Mouse (Mus musculus) ES-E14 (cell line): ENCODE results near the gene Ltbp2. TPM values are rescaled to one million over a fixed set of nuclear protein-coding genes. Genes with fewer than 3 reads are reported as not detected.

ENCODE experiments used
- DNase-seq: peaks from one replicate; pipeline ENCODE4 v3.0.0-alpha.2; 2013; ENCODE audit warnings: low read depth, low spot score
- H3K27ac ChIP-seq: 2 replicates; pipeline ENCODE4 v1.5.1; 2012; ENCODE audit warnings: low read depth, mild to moderate bottlenecking, low read length, moderate library complexity, mixed read lengths; ENCODE audit not compliant: poor library complexity, insufficient read depth, severe bottlenecking
- H3K36me3 ChIP-seq: 2 replicates; pipeline ENCODE4 v1.6.1; 2012; ENCODE audit warnings: mild to moderate bottlenecking, low read length, moderate library complexity, mixed read lengths; ENCODE audit not compliant: control insufficient read depth, poor library complexity, insufficient read depth, severe bottlenecking
- H3K4me1 ChIP-seq, 2 experiments: fragments of 150-350 bp in 1 of 2; sonication (generic) in 1 of 2; 2 replicates each; pipeline ENCODE4 v1.6.1; 2012; ENCODE audit warnings: low read length in 2 of 2, mild to moderate bottlenecking in 1 of 2, mixed read lengths in 1 of 2; ENCODE audit not compliant: control insufficient read depth in 2 of 2, insufficient read depth in 2 of 2, poor library complexity in 1 of 2
- H3K4me3 ChIP-seq, 2 experiments: fragments of 150-350 bp in 1 of 2; sonication (generic) in 1 of 2; 2 replicates each; pipeline ENCODE4 v1.5.1; 2012; ENCODE audit warnings: low read length in 2 of 2, low read depth in 1 of 2, mild to moderate bottlenecking in 1 of 2, mixed read lengths in 1 of 2; ENCODE audit not compliant: insufficient read depth in 1 of 2, poor library complexity in 1 of 2, severe bottlenecking in 1 of 2
- H3K9ac ChIP-seq: 2 replicates; pipeline ENCODE4 v1.6.1; 2012; ENCODE audit warnings: low read depth, mild to moderate bottlenecking, low read length, mixed read lengths; ENCODE audit not compliant: poor library complexity, insufficient read depth, severe bottlenecking
- H3K9me3 ChIP-seq: fragments of 150-350 bp; sonication (generic); 2 replicates; pipeline ENCODE4 v1.6.1; 2012; ENCODE audit warnings: low read depth, mild to moderate bottlenecking, low read length; ENCODE audit not compliant: control insufficient read depth, insufficient read depth
- CHD2 ChIP-seq: IDR thresholded peaks from 2 replicates; pipeline ENCODE4 v1.6.1; 2014; ENCODE audit warnings: mild to moderate bottlenecking, low read depth, low read length, inconsistent platforms
- HCFC1 ChIP-seq: IDR thresholded peaks from 2 replicates; pipeline ENCODE4 v1.6.1; 2012; ENCODE audit warnings: low read length, inconsistent platforms, borderline replicate concordance; ENCODE audit not compliant: insufficient read depth
- MAFK ChIP-seq: IDR thresholded peaks from 2 replicates; pipeline ENCODE4 v1.6.1; 2014; ENCODE audit warnings: mild to moderate bottlenecking, low read depth, low read length, inconsistent platforms; ENCODE audit not compliant: insufficient read depth
- ZC3H11A ChIP-seq: IDR thresholded peaks from 2 replicates; pipeline ENCODE4 v1.6.1; 2012; ENCODE audit warnings: low read depth, mild to moderate bottlenecking, inconsistent platforms, low read length, borderline replicate concordance
- ZNF384 ChIP-seq: IDR thresholded peaks from 2 replicates; pipeline ENCODE4 v1.6.1; 2012; ENCODE audit warnings: low read depth, low read length, inconsistent platforms
- in situ Hi-C, 2 experiments: fragments of 600-800 bp; cut with MboI; formaldehyde crosslinking; loops; one replicate each; pipeline ENCODE4 v1.15.1; 2025; ENCODE audit warnings: low sequenced_read_pairs in 2 of 2, inconsistent platforms in 1 of 2; ENCODE audit not compliant: unreplicated experiment in 2 of 2
- total RNA-seq: library from RNA; depleted of rRNA; stranded (reverse); fragments of 300-350 nt; gene quantifications from 2 replicates; pipeline ENCODE4 v1.2.3, GENCODE M21; 2012

Ltbp2 gene
- total RNA-seq, 1 experiment = 1.8 TPM

GRCm38 (mm10) chr12:84847480-84847879 is 28.9 kb downstream of the Ltbp2 start:
- H3K4me3 ChIP-seq = no peak overlapping the region
- TF ChIP-seq ZNF384 (no peak), HCFC1 (no peak), MAFK (no peak), CHD2 (no peak)
- H3K27ac ChIP-seq = no peak overlapping the region
- H3K9me3 ChIP-seq = no peaks in the 10 kb centered on the region
- H3K9ac ChIP-seq = no peak overlapping the region
- no peaks in the 10 kb centered on the region for H3K36me3 ChIP-seq
- H3K4me1 ChIP-seq = no peaks in the 10 kb centered on the region
- no peak for DNase-seq
- in situ Hi-C loops = no loop called here

GRCm38 (mm10) chr12:84846594-84847014 is 29.7 kb downstream of the Ltbp2 start:
- no peak overlapping the region for H3K4me3 ChIP-seq
- H3K27ac ChIP-seq = no peak overlapping the region
- no peaks in the 10 kb centered on the region for H3K9me3 ChIP-seq
- H3K36me3 ChIP-seq = no peaks in the 10 kb centered on the region
- in situ Hi-C loops = no loop called here
- TF ChIP-seq HCFC1 (no peak), MAFK (no peak), CHD2 (no peak), ZNF384 (no peak), ZC3H11A (no peak)
- no peak overlapping the region for H3K9ac ChIP-seq
- no peaks in the 10 kb centered on the region for H3K4me1 ChIP-seq
- DNase-seq = no peak

- Histone ChIP-seq H3K4me3 (no peak overlapping the region), H3K9me3 (no peaks in the 10 kb centered on the region), H3K4me1 (no peaks in the 10 kb centered on the region), H3K27ac (no peak overlapping the region), H3K36me3 (no peaks in the 10 kb centered on the region), H3K9ac (no peak overlapping the region)
- TF ChIP-seq ZNF384 (no peak), MAFK (no peak), ZC3H11A (no peak), CHD2 (no peak), HCFC1 (no peak)
- no peak for DNase-seq
- in situ Hi-C loops = no loop called here
Observed at GRCm38 (mm10) chr12:84842706-84843105, 33.6 kb downstream of the Ltbp2 start.

GRCm38 (mm10) chr12:84841158-84842140 is 34.9 kb downstream of the Ltbp2 start:
- Histone ChIP-seq H3K4me1 (no peaks in the 10 kb centered on the region), H3K9ac (no peak overlapping the region), H3K36me3 (no peaks in the 10 kb centered on the region), H3K4me3 (no peak overlapping the region), H3K27ac (no peak overlapping the region), H3K9me3 (no peaks in the 10 kb centered on the region)
- no peak for TF ChIP-seq ZC3H11A
- no peak for TF ChIP-seq HCFC1
- TF ChIP-seq MAFK = no peak
- TF ChIP-seq ZNF384 = no peak
- TF ChIP-seq CHD2 = no peak
- no peak for DNase-seq
- in situ Hi-C loops = no loop called here
